Mouse (Mus musculus): Measurements from ENCODE around the gene Retreg1.

DNA sequence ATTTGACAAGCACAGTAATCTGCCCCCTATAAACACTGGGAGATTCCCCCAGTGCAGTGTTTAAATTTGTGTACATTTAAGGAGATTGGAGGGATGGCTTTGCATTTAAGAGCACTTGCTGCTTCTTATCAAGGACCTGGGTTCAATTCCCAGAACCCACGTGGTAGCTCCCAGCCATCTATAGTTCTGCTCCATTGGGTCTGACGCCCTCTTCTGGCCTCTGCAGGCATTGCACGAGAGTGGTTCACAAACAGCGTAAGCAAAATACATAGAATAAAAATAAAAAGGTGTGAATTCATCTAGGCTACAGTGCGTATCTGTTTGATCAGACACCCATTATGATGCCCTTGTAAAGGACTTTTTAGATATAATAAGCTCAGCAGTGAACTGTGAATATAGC is 85.9 kb downstream of the Retreg1 start:
- TF ChIP-seq POLR2A (IDR thresholded peaks at IDR 0.05; ENCODE audit: insufficient read length, low read depth) (no peak), TCF3 (IDR thresholded peaks at IDR 0.05; ENCODE audit: insufficient read length, low read depth) (no peak), MAX (IDR thresholded peaks at IDR 0.05; ENCODE audit: low read depth) (no peak), USF1 (IDR thresholded peaks at IDR 0.05; ENCODE audit: low read depth) (no peak), MYOG (IDR thresholded peaks at IDR 0.05; ENCODE audit: control insufficient read depth in 1 of 3, insufficient read depth in 1 of 3, insufficient read length in 2 of 3, low read depth in 2 of 3) (no peak), POLR2AphosphoS2 (IDR thresholded peaks at IDR 0.05; ENCODE audit: insufficient read length, low read depth) (no peak)

Data from myocyte (in vitro differentiated cells).